Mouse (Mus musculus): Measurements from ENCODE around the gene Zfp326.

- TF ChIP-seq CTCF (IDR thresholded peaks at IDR 0.05; ENCODE audit: low read depth) (no peak), EP300 (optimal IDR thresholded peaks at IDR 0.05) (no peak)
These were observed 48.0 kb downstream of the Zfp326 start for GRCm38 (mm10) chr5:105924347-105924746.
